Mouse (Mus musculus): Measurements from ENCODE around the gene Kctd15. TPM values are rescaled to one million over a fixed set of nuclear protein-coding genes. Genes with fewer than 3 reads are reported as not detected.

The Kctd15 gene
- polyA plus RNA-seq, 1 experiment = 33.7 TPM

DNA sequence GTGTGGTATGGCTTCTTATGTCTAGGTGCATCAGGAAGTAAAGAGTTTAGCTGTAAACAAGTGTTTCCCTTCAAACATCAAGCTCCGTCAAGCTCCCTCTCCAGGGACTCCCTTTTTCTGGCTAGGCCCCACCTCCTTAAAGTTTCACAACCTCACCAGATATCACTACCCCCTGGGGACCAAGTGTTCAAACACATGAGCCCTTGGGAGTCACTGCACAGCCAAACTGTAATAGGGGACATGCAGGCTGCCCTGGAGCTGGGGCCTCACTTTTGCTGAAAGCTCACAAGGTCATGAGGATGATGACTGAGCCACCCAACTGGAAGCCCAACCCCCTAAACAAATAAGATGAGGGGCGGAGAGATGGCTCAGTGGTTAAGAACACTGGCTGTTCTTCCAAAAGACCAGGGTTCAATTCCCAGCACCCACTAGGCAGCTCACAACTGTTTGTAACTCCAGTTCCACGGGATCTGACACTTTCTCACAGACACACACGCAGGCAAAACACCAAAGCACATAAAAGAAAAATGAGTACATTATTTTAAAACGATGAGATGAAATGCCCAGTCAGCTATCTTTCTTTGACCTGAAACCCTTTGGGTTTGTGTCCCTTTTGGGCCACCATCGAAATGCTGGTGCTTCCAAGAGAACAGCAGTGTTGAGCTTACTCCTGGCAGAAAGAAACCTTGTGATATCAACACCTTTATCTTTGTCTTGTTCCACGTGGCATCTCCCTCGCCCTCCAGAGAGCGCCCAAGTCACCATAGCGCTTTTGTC is 23.4 kb downstream of the Kctd15 start:
- H3K9me3 ChIP-seq (replicated peaks; ENCODE audit: control insufficient read depth, insufficient read depth, low read length, poor library complexity, severe bottlenecking) = no peaks in the 10 kb centered on the region
- H3K4me3 ChIP-seq (ENCODE audit: low read depth, low read length) = no peak overlapping the region
- no peak overlapping the region for H3K27ac ChIP-seq (ENCODE audit: insufficient read depth, low read length)
- H3K9ac ChIP-seq (ENCODE audit: low read depth, poor library complexity, severe bottlenecking) = no peak overlapping the region
- no peaks in the 10 kb centered on the region for H3K27me3 ChIP-seq (ENCODE audit: control insufficient read depth, insufficient read depth, low read length, poor library complexity, severe bottlenecking)
- no peaks in the 10 kb centered on the region for H3K36me3 ChIP-seq (ENCODE audit: control insufficient read depth, insufficient read depth, low read length, poor library complexity, severe bottlenecking)
- TF ChIP-seq POLR2A (IDR thresholded peaks at IDR 0.05; ENCODE audit: insufficient read depth, low read length) (no peak), CTCF (IDR thresholded peaks at IDR 0.05; ENCODE audit: low read depth, low read length) (no peak), EP300 (IDR thresholded peaks at IDR 0.05; ENCODE audit: insufficient read depth, low read depth, low read length) (no peak)
- peaks cover 7% of the 10 kb centered on the region for H3K4me1 ChIP-seq (ENCODE audit: control insufficient read depth, insufficient read depth, low read length)

DNA sequence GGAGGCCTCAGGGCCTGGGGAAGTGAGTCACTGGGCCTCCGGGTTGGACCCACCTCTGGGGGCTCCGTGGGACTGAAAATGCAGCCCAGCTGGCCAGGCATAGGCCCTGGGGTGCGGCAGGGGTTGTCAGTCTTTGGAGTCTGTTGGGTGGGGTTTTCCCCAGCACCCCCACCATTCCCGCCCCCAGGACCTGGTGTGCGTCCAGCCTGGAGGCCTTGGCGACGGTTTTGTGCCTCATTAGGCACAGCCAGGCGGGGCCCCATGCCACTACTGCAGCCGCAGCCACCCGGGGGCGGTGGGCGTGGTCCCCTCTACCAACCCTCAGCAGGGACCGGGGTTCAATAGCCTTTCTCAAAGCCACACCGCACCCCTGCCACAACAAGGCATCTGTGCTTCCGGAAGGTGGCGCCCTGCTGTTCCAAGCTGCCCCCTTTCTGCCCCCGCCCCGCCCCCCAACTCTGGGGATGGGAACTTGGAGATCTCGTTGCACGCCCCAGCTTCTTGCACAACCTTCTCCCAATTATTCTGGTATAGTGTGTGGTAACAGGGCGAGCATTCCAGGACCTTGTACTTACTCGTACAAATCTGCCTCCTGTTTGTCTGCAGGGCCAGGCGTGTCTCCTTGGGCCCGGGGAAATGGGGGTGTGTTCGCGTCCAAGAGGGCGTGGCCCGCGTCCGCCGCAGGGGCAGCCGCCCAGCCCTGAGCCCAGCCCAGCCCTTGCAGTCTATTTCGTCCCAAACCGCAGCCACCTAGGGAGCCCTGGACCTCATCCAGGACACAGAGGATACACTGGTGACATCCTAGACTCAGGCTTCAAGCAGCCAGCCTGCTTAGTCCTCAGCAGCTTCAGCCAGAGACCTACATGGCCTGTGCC is 26.1 kb downstream of the Kctd15 start:
- peak overlapping the region; percentile 34 for H3K27ac ChIP-seq (ENCODE audit: insufficient read depth, low read length)
- no peaks in the 10 kb centered on the region for H3K9me3 ChIP-seq (replicated peaks; ENCODE audit: control insufficient read depth, insufficient read depth, low read length, poor library complexity, severe bottlenecking)
- H3K4me1 ChIP-seq (ENCODE audit: control insufficient read depth, insufficient read depth, low read length) = peaks cover 6% of the 10 kb centered on the region
- no peak overlapping the region for H3K9ac ChIP-seq (ENCODE audit: low read depth, poor library complexity, severe bottlenecking)
- H3K36me3 ChIP-seq (ENCODE audit: control insufficient read depth, insufficient read depth, low read length, poor library complexity, severe bottlenecking) = no peaks in the 10 kb centered on the region
- TF ChIP-seq EP300 (IDR thresholded peaks at IDR 0.05; ENCODE audit: insufficient read depth, low read depth, low read length) = peak; percentile 10; the same call in 1 of the 2 replicates
- TF ChIP-seq POLR2A (IDR thresholded peaks at IDR 0.05; ENCODE audit: insufficient read depth, low read length) = no peak
- TF ChIP-seq CTCF (IDR thresholded peaks at IDR 0.05; ENCODE audit: low read depth, low read length) = peak; percentile 43
- H3K27me3 ChIP-seq (ENCODE audit: control insufficient read depth, insufficient read depth, low read length, poor library complexity, severe bottlenecking) = no peaks in the 10 kb centered on the region
- H3K4me3 ChIP-seq (ENCODE audit: low read depth, low read length) = peak overlapping the region; percentile 53

DNA sequence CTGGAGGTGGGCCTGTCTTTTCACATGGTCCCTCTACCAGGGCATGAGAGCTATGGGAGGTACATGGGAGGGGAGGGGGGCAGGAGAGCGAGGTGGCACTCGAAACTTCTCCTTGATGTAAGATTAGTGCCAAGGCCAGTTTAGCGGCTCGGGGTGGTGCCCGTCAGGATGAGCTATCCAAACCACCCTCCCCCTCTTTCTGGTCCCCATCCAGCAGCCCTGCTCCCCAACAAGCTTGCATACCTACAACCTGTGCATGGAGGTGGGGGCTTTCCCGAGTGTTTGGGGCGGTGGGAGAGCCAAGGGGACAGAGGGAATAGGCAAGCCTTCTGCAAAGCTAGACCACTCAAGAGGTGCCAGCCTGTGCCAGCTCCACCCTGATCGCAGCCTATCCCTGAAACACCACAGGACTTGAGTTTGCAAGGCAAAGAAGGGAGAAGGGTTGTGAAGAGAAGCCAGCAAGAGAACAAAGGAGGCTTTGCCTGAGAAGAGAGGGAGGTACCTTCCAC is 26.8 kb downstream of the Kctd15 start:
- Histone ChIP-seq H3K9ac (ENCODE audit: low read depth, poor library complexity, severe bottlenecking) (no peak overlapping the region), H3K4me1 (ENCODE audit: control insufficient read depth, insufficient read depth, low read length) (peaks cover 6% of the 10 kb centered on the region), H3K27ac (ENCODE audit: insufficient read depth, low read length) (peak overlapping the region; percentile 34), H3K36me3 (ENCODE audit: control insufficient read depth, insufficient read depth, low read length, poor library complexity, severe bottlenecking) (no peaks in the 10 kb centered on the region), H3K9me3 (replicated peaks; ENCODE audit: control insufficient read depth, insufficient read depth, low read length, poor library complexity, severe bottlenecking) (no peaks in the 10 kb centered on the region), H3K27me3 (ENCODE audit: control insufficient read depth, insufficient read depth, low read length, poor library complexity, severe bottlenecking) (no peaks in the 10 kb centered on the region), H3K4me3 (ENCODE audit: low read depth, low read length) (peak overlapping the region; percentile 9; the same call in 1 of the 2 replicates)
- TF ChIP-seq EP300 (IDR thresholded peaks at IDR 0.05; ENCODE audit: insufficient read depth, low read depth, low read length) (no peak), CTCF (IDR thresholded peaks at IDR 0.05; ENCODE audit: low read depth, low read length) (no peak), POLR2A (IDR thresholded peaks at IDR 0.05; ENCODE audit: insufficient read depth, low read length) (no peak)

DNA sequence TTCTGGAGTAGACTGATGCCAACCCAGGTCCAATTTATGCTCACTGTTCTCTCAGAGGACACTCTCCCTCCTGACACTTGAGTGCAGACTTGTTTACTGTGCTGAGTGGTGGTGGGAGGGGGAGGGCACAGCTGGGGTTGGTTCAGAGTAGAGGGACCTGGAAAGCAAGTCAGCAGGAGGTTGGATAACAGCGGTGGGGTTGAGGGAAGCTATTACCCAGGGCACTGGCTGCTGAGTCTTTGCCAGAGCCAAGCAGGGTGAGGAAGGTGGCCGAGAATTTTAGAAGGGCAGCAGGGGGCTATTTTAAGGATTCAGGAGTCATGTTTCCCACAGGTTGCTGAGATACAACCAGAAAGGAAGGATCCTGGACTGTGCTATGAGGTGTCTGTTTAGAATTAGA is 36.1 kb downstream of the Kctd15 start:
- H3K27ac ChIP-seq (ENCODE audit: insufficient read depth, low read length) = no peak overlapping the region
- H3K27me3 ChIP-seq (ENCODE audit: control insufficient read depth, insufficient read depth, low read length, poor library complexity, severe bottlenecking) = no peaks in the 10 kb centered on the region
- no peaks in the 10 kb centered on the region for H3K9me3 ChIP-seq (replicated peaks; ENCODE audit: control insufficient read depth, insufficient read depth, low read length, poor library complexity, severe bottlenecking)
- H3K9ac ChIP-seq (ENCODE audit: low read depth, poor library complexity, severe bottlenecking) = no peak overlapping the region
- TF ChIP-seq EP300 (IDR thresholded peaks at IDR 0.05; ENCODE audit: insufficient read depth, low read depth, low read length) (no peak), CTCF (IDR thresholded peaks at IDR 0.05; ENCODE audit: low read depth, low read length) (no peak), POLR2A (IDR thresholded peaks at IDR 0.05; ENCODE audit: insufficient read depth, low read length) (no peak)
- H3K36me3 ChIP-seq (ENCODE audit: control insufficient read depth, insufficient read depth, low read length, poor library complexity, severe bottlenecking) = no peaks in the 10 kb centered on the region
- H3K4me1 ChIP-seq (ENCODE audit: control insufficient read depth, insufficient read depth, low read length) = peaks cover 2% of the 10 kb centered on the region
- no peak overlapping the region for H3K4me3 ChIP-seq (ENCODE audit: low read depth, low read length)

DNA sequence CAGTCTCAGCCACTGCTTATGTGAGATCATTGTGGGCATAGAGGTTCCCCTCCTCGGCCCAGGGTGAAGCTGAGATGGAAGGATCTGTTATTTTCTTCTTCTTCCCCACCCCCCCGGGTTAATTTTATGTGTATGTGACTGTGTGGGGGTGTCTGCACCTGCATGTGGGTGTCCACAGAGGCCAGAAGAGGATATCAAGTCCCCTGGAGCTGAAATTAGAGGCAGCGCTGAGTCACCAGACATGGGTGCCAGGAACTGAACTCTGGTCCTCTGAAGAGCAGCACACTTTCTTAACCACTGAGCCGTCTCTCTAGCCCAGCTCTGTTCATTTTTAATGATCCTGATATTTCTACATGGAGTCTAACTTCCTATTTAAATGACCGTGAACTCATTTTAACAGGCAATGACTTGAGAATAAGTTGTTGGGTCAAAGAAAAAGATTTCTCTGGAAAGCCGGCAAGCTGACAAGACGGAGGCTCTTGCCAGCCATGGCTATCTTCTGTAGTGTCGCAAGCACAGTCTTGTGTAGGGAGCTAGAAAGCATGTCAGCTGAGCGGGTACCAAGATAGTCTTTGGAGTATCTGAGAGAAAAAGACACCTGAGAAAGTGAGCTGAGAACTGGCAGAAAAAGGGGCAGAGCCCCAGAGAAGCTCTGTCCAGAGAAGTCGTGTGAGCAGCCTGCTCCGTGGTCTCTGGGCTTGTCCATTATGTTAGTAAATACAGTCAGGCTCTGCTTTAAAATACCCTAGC is 38.2 kb downstream of the Kctd15 start:
- TF ChIP-seq CTCF (IDR thresholded peaks at IDR 0.05; ENCODE audit: low read depth, low read length) (no peak), POLR2A (IDR thresholded peaks at IDR 0.05; ENCODE audit: insufficient read depth, low read length) (no peak), EP300 (IDR thresholded peaks at IDR 0.05; ENCODE audit: insufficient read depth, low read depth, low read length) (no peak)
- no peaks in the 10 kb centered on the region for H3K9me3 ChIP-seq (replicated peaks; ENCODE audit: control insufficient read depth, insufficient read depth, low read length, poor library complexity, severe bottlenecking)
- H3K4me3 ChIP-seq (ENCODE audit: low read depth, low read length) = no peak overlapping the region
- H3K27me3 ChIP-seq (ENCODE audit: control insufficient read depth, insufficient read depth, low read length, poor library complexity, severe bottlenecking) = no peaks in the 10 kb centered on the region
- peaks cover 2% of the 10 kb centered on the region for H3K4me1 ChIP-seq (ENCODE audit: control insufficient read depth, insufficient read depth, low read length)
- H3K9ac ChIP-seq (ENCODE audit: low read depth, poor library complexity, severe bottlenecking) = no peak overlapping the region
- H3K27ac ChIP-seq (ENCODE audit: insufficient read depth, low read length) = no peak overlapping the region
- no peaks in the 10 kb centered on the region for H3K36me3 ChIP-seq (ENCODE audit: control insufficient read depth, insufficient read depth, low read length, poor library complexity, severe bottlenecking)

Measured in ES-Bruce4 (cell line).